Mouse (Mus musculus): Measurements from ENCODE around the gene Slc6a17.

The Slc6a17 gene

DNA sequence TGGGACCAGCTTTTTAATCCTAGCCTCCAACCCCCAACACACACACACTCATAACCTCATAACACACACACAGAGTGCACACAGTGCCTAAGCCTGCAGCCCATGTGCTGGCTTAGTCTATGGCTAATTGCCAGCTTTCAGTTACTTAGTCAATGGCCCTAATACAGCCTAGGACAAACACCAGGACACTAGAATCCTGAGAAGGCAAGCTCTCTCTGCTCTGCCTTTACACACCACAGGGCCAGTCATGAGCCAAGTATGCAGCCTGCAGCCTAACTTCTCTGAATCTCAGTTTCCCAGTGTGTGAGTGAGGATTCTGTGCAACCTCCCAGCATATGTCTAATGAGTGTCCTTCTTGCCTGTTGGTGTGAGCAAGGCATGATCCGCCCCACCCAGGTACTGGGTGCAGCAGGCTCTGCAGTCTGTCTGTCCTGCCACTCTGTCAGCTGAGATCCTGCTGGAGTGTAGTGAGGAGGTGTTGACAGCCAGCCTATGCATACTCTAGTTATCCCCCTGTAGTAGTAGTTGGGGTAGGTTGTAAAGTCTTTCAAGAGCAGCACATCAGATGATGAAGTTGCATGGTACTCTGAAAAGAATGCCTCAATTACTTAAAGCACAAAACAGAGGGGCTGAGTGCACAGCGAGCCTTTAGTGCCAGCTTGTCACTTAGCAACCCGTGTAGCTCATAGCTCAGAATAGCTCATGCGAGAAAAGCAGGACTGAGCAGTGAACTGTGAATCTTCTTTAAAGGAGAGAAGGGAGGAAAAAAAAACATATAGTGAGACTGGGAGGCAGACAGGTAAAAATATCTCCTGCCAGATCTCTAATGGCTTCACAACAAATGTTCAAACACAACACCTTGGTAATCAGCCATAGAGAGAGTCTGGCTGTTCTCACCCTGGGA, 12.1 kb downstream of the Slc6a17 start:
- no peak for TF ChIP-seq GATA4 (IDR thresholded peaks at IDR 0.05; ENCODE audit: insufficient replicate concordance, low read length)

DNA sequence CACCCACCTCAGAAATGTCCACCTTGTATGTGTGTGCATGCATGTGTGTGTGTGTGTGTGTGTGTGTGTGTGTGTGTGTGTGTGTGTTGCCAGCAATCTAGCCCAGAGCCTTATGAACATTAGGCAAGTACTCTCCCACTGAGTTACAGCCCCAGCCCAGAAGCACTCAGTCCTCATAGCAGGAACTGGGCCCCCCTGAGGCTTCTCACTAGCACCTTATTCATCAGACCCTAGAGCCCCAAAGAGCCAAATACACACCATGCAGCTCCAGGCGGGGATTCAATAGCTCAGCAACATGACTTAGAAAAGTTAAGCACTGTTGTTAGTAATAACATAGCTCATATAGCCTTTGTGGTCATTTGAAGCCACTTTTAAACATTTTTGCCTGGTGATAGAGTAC, 13.3 kb downstream of the Slc6a17 start:
- TF ChIP-seq GATA4 (IDR thresholded peaks at IDR 0.05; ENCODE audit: insufficient replicate concordance, low read length) = no peak

- no peak for TF ChIP-seq GATA4 (IDR thresholded peaks at IDR 0.05; ENCODE audit: insufficient replicate concordance, low read length)
Measured at GRCm38 (mm10) chr3:107503716-107504115, 14.1 kb downstream of the Slc6a17 start.

- TF ChIP-seq GATA4 (IDR thresholded peaks at IDR 0.05; ENCODE audit: insufficient replicate concordance, low read length) = no peak
Measured at GRCm38 (mm10) chr3:107501702-107502151, 16.1 kb downstream of the Slc6a17 start.

GRCm38 (mm10) chr3:107500301-107500700, 17.5 kb downstream of the Slc6a17 start:
- TF ChIP-seq GATA4 (IDR thresholded peaks at IDR 0.05; ENCODE audit: insufficient replicate concordance, low read length) = no peak

- no peak for TF ChIP-seq GATA4 (IDR thresholded peaks at IDR 0.05; ENCODE audit: insufficient replicate concordance, low read length)
Measured at GRCm38 (mm10) chr3:107496086-107496850, 21.6 kb downstream of the Slc6a17 start.

DNA sequence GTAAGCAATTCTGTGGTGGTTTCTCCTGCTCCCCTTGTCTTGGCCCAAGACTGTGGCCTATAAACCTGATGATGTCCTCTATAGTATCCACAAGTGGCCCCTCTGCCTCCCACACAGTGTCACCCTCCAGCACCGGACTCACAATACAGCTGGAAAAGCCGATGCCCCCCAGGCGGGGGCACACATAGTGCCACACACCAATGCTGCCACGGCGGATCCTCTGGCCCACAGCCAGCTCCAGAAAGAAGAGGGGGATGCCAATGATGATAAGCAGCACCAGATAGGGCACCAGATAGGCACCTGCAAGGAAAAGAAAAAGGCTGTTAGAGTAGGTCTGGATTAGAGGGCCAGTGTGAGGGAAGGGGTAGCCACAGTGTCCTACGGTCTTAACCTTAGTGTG, 22.3 kb downstream of the Slc6a17 start:
- no peak for TF ChIP-seq GATA4 (IDR thresholded peaks at IDR 0.05; ENCODE audit: insufficient replicate concordance, low read length)

- no peak for TF ChIP-seq GATA4 (IDR thresholded peaks at IDR 0.05; ENCODE audit: insufficient replicate concordance, low read length)
Measured at GRCm38 (mm10) chr3:107491459-107491858, 26.4 kb downstream of the Slc6a17 start.

GRCm38 (mm10) chr3:107488637-107489036, 29.2 kb downstream of the Slc6a17 start:
- no peak for TF ChIP-seq GATA4 (IDR thresholded peaks at IDR 0.05; ENCODE audit: insufficient replicate concordance, low read length)

DNA sequence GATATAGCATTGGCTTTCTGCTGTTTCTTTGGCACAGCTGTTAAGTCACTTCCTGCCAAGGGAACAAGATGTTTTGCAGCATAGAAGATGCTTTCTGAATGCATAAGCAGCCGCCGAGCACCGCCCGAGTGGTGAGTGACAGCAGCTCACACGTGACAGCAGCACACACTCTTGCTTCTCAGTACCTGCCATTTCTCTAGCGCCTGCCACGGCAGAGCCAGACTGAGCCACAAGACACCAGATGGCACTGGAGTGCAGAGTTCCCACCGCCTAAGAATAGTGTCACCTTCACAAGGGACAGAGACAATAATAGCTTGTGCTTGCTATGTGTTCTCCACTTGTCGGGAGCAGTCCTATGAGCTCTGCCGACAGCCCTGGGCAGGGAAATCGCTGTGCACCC, 34.5 kb downstream of the Slc6a17 start:
- TF ChIP-seq GATA4 (IDR thresholded peaks at IDR 0.05; ENCODE audit: insufficient replicate concordance, low read length) = no peak

DNA sequence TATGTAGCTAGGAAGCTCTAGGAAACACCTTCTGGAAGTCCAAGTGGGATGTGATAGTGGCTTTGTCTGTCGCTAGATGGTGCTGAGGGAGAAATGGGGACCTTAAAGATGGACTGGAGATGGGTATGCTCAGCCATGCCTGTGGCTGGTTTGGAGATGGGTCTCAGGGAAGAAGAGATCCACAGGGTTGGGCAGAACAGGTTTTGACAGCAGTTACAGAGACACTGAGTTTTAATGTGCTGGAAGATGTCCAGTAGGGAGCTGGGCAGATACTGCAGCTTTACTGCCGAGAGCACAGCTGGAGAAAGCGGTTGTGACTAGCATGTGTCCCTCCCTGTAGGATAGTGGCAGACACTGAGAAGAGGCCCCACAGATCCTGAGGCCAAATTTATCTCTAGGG, 37.2 kb downstream of the Slc6a17 start:
- TF ChIP-seq GATA4 (IDR thresholded peaks at IDR 0.05; ENCODE audit: insufficient replicate concordance, low read length) = no peak

DNA sequence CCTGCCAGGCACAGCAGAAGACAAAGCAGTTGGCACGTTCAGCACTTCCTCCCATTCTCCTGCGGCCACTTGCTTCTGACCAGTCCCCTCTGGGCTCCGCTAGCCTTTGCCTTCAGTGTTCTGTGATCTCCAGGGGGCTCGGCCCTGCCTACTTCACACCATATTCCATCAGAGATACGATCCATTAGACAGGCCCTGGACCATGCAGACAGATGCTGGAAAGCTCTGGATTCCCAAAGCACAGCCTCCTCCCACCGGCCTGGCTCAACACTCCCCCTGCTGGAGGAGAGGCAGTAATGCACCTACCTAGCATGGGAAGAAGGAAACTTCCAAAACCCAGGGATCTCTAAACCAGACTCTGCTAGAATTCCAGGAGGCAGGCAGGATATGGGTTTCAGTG, 45.6 kb downstream of the Slc6a17 start:
- TF ChIP-seq GATA4 (IDR thresholded peaks at IDR 0.05; ENCODE audit: insufficient replicate concordance, low read length) = no peak

- TF ChIP-seq GATA4 (IDR thresholded peaks at IDR 0.05; ENCODE audit: insufficient replicate concordance, low read length) = no peak
Measured at GRCm38 (mm10) chr3:107469059-107469458, 48.8 kb downstream of the Slc6a17 start.

DNA sequence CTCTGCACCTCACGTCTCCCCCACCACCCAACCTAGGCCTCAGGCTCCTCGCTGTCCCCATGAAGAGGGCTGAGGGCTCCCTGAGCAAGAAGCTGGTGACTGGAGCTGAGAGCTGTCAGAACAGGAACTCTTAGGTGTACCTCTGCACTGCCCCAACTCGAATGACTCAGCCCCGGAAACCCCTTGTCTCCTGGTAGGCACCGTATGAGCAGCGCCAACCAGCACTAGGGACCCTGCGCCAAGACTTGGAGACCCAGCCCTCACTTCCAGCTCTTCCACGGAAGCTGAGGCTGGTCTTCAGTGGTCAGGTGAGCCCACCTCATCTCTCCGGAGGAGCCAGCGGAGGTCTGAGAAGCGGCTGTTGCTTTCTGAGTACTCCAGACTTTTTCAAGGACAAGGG, 49.7 kb downstream of the Slc6a17 start:
- no peak for TF ChIP-seq GATA4 (IDR thresholded peaks at IDR 0.05; ENCODE audit: insufficient replicate concordance, low read length)

DNA sequence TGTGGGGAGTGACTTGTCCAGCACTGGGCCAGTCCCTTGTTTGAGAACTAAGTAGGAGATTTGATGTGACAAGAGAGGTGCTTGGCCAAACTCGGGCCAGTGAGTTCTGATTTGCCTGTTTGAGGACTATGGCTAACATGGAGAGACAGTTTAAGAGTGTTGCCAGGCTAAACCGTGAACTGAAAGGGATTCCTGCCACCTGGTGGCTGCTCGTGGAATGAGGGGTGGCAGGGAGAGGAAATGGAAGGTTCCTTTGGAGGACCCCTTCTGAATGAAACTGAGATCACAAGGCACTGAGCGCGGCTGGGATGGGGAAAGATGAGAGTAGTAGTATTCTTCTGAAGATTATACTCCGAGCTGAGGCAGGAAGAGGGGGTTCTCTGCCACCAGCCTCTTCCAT, 51.2 kb downstream of the Slc6a17 start:
- TF ChIP-seq GATA4 (IDR thresholded peaks at IDR 0.05; ENCODE audit: insufficient replicate concordance, low read length) = no peak

DNA sequence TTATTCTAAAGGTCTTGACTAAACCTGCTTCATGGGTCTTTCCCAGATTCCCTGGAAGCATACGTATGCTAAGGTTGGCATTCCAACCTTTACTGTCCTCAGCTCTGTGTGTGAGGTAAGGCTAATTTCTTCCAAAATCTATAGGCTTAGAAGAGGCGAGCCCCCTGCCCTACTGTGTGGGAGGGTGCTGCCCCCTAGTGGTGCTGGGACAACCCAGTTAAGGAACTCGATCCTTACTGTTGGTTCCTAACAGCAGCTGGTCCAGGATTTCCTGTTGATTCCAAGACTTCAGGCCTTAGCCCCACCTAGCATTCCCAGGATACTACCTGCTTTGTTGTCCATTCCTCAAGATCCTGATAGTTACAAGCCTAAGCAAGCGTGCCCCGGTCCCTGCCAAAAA, 55.7 kb downstream of the Slc6a17 start:
- TF ChIP-seq GATA4 (IDR thresholded peaks at IDR 0.05; ENCODE audit: insufficient replicate concordance, low read length) = no peak

Measured in liver, adult (tissue).